Comparison of ENCODE assay signal across 21 mouse cellular contexts in genomic region chr2:21058940-21059339, GRCm38 (mm10).
DNase-seq lines count a peak whose midpoint lies in the region; ATAC-seq and TF ChIP-seq lines count a peak whose summit lies in the region.
"Had no signal": no experiment of that assay in that cellular context is flagged by ENCODE, and none has a peak within 500 bp of the region (broad histone marks: within the 10 kb centered on the region; RNA-seq: fewer than 3 reads in every experiment).

No protein-coding gene starts in this region.

- no peaks in the 10 kb centered on the region for H3K9me3 ChIP-seq in midbrain, embryonic 10.5 days (replicated peaks)
- H3K9me3 ChIP-seq in midbrain, embryonic 11.5 days (ENCODE audit: control insufficient read depth, low read length): no peaks in the 10 kb centered on the region
- H3K9me3 ChIP-seq in forebrain, embryonic 14.5 days (replicated peaks; ENCODE audit: control insufficient read depth, low read length): no peaks in the 10 kb centered on the region
- no peaks in the 10 kb centered on the region; the same call in 1 of the 2 replicates for H3K9me3 ChIP-seq in hindbrain, embryonic 16.5 days (ENCODE audit: control insufficient read depth, low read length)
- H3K9me3 ChIP-seq in stomach, postnatal 0 days (ENCODE audit: control insufficient read depth, low read length): no peaks in the 10 kb centered on the region
- H3K9me3 ChIP-seq: megakaryocyte, embryonic 14.5 days had no signal

- H3K9ac ChIP-seq in midbrain, embryonic 11.5 days (ENCODE audit: low read length): no peak overlapping the region
- no peak overlapping the region for H3K9ac ChIP-seq in forebrain, embryonic 14.5 days (ENCODE audit: low read length)
- H3K9ac ChIP-seq in hindbrain, embryonic 16.5 days (ENCODE audit: low read depth, low read length): no peak overlapping the region
- H3K9ac ChIP-seq in stomach, postnatal 0 days (ENCODE audit: low read length): no peak overlapping the region
- H3K9ac ChIP-seq: liver, postnatal 0 days had no signal

- H3K4me2 ChIP-seq in midbrain, embryonic 11.5 days: no peak overlapping the region
- no peak overlapping the region for H3K4me2 ChIP-seq in forebrain, embryonic 14.5 days (ENCODE audit: low read length)
- H3K4me2 ChIP-seq in hindbrain, embryonic 16.5 days (ENCODE audit: low read length): no peak overlapping the region
- H3K4me2 ChIP-seq in stomach, postnatal 0 days (replicated peaks; ENCODE audit: low read depth): no peak overlapping the region

- no peak overlapping the region for H3K4me3 ChIP-seq in midbrain, embryonic 10.5 days
- H3K4me3 ChIP-seq in midbrain, embryonic 11.5 days (ENCODE audit: low read depth, low read length): no peak overlapping the region
- H3K4me3 ChIP-seq in forebrain, embryonic 14.5 days (ENCODE audit: low read depth, low read length): no peak overlapping the region
- no peak overlapping the region for H3K4me3 ChIP-seq in hindbrain, embryonic 16.5 days (ENCODE audit: low read length)
- no peak overlapping the region for H3K4me3 ChIP-seq in stomach, postnatal 0 days (ENCODE audit: low read depth, low read length)
- H3K4me3 ChIP-seq: megakaryocyte, embryonic 14.5 days had no signal

- no peak for TF ChIP-seq CTCF in stomach, postnatal 0 days (IDR thresholded peaks at IDR 0.05; ENCODE audit: low read depth)

- peak overlapping the region; percentile 82 for H3K27ac ChIP-seq in midbrain, embryonic 10.5 days (replicated peaks)
- no peak overlapping the region for H3K27ac ChIP-seq in midbrain, embryonic 11.5 days (ENCODE audit: low read depth, low read length)
- peak overlapping the region; percentile 85; the same call in 1 of the 2 replicates for H3K27ac ChIP-seq in forebrain, embryonic 14.5 days (ENCODE audit: low read depth, low read length)
- H3K27ac ChIP-seq in hindbrain, embryonic 16.5 days (ENCODE audit: low read depth, low read length): 0 out of 2 replicates have a peak overlapping the region, but pooled peaks have one; percentile 12
- H3K27ac ChIP-seq in stomach, postnatal 0 days (replicated peaks): no peak overlapping the region

- no peak for DNase-seq in midbrain, embryonic 10.5 days (ENCODE audit: low spot score)
- DNase-seq in midbrain, embryonic 11.5 days (ENCODE audit: low spot score, missing footprints): no peak
- no peak for DNase-seq in forebrain, embryonic 14.5 days (ENCODE audit: low spot score)
- DNase-seq in cerebellum, postnatal 14 days: no peak
- no peak for DNase-seq in stomach, postnatal 0 days (ENCODE audit: low spot score)
- DNase-seq in cerebellum, adult 9-10 months: no peak
- DNase-seq: adrenal gland, postnatal 10 days; B cell, adult 2 months; cerebellum, adult 11-12 months; gastrocnemius, postnatal 10 days; heart, adult 18-20 months; heart, postnatal 4 days; kidney, adult 18-20 months; kidney, postnatal 25 days; liver; liver, postnatal 0 days; lung, postnatal 14 days; right cerebral cortex, postnatal 14 days; thymus, postnatal 36 days had no signal

- H3K27me3 ChIP-seq in midbrain, embryonic 10.5 days (ENCODE audit: low read depth, poor library complexity, severe bottlenecking): no peaks in the 10 kb centered on the region
- H3K27me3 ChIP-seq in midbrain, embryonic 11.5 days (ENCODE audit: control insufficient read depth, insufficient read depth, low read length): no peaks in the 10 kb centered on the region
- H3K27me3 ChIP-seq in forebrain, embryonic 14.5 days (replicated peaks; ENCODE audit: control insufficient read depth, insufficient read depth, low read length): no peaks in the 10 kb centered on the region
- no peaks in the 10 kb centered on the region for H3K27me3 ChIP-seq in hindbrain, embryonic 16.5 days (replicated peaks; ENCODE audit: control insufficient read depth, insufficient read depth, low read length)
- H3K27me3 ChIP-seq in stomach, postnatal 0 days (ENCODE audit: control insufficient read depth, insufficient read depth, low read length): no peaks in the 10 kb centered on the region

- no peak for ATAC-seq in midbrain, embryonic 11.5 days (ENCODE audit: low FRiP score)
- ATAC-seq in forebrain, embryonic 14.5 days: peak; percentile 30; the same call in 1 of the 2 replicates
- no peak for ATAC-seq in hindbrain, embryonic 16.5 days
- ATAC-seq in stomach, postnatal 0 days (ENCODE audit: low FRiP score, low TSS enrichment): no peak
- ATAC-seq: liver, postnatal 0 days had no signal

- 87% methylated on average over 3 of the region's 3 CpGs for WGBS in midbrain, embryonic 10.5 days
- 90% methylated on average over 3 of the region's 3 CpGs for WGBS in midbrain, embryonic 11.5 days
- WGBS in forebrain, embryonic 14.5 days: 85% methylated on average over 3 of the region's 3 CpGs
- 80% methylated on average over 3 of the region's 3 CpGs for WGBS in hindbrain, embryonic 16.5 days
- WGBS in stomach, postnatal 0 days: 89% methylated on average over 3 of the region's 3 CpGs

- H3K36me3 ChIP-seq in midbrain, embryonic 10.5 days: no peaks in the 10 kb centered on the region
- no peaks in the 10 kb centered on the region for H3K36me3 ChIP-seq in midbrain, embryonic 11.5 days (ENCODE audit: control insufficient read depth, insufficient read depth, low read length)
- no peaks in the 10 kb centered on the region for H3K36me3 ChIP-seq in forebrain, embryonic 14.5 days (ENCODE audit: control insufficient read depth, insufficient read depth, low read length)
- no peaks in the 10 kb centered on the region for H3K36me3 ChIP-seq in hindbrain, embryonic 16.5 days (ENCODE audit: control insufficient read depth, insufficient read depth, low read length)
- H3K36me3 ChIP-seq in stomach, postnatal 0 days (ENCODE audit: control insufficient read depth, insufficient read depth, low read length): no peaks in the 10 kb centered on the region

- peaks cover 19% of the 10 kb centered on the region for H3K4me1 ChIP-seq in midbrain, embryonic 10.5 days
- H3K4me1 ChIP-seq in midbrain, embryonic 11.5 days (ENCODE audit: control insufficient read depth, insufficient read depth, low read length): peaks cover 17% of the 10 kb centered on the region
- peaks cover 23% of the 10 kb centered on the region for H3K4me1 ChIP-seq in forebrain, embryonic 14.5 days (ENCODE audit: control insufficient read depth, insufficient read depth, low read length)
- H3K4me1 ChIP-seq in hindbrain, embryonic 16.5 days (ENCODE audit: control insufficient read depth, insufficient read depth, low read depth, low read length): peaks cover 14% of the 10 kb centered on the region
- no peaks in the 10 kb centered on the region for H3K4me1 ChIP-seq in stomach, postnatal 0 days (replicated peaks; ENCODE audit: control insufficient read depth, insufficient read depth)
- H3K4me1 ChIP-seq: megakaryocyte, embryonic 14.5 days had no signal

- TF ChIP-seq EP300 in stomach, postnatal 0 days (optimal IDR thresholded peaks at IDR 0.05): no peak

Comparison
In these comparisons a context has a peak if more than half of its experiments do, and no peak if none do; other contexts are left out.
1. H3K27ac ChIP-seq: peak in midbrain, embryonic 10.5 days (single experiment), forebrain, embryonic 14.5 days (single experiment) and hindbrain, embryonic 16.5 days (single experiment); none in midbrain, embryonic 11.5 days (single experiment) and stomach, postnatal 0 days (single experiment).